Comparison of ENCODE assay signal across 23 mouse cellular contexts in genomic region chr8:11564721-11565120, GRCm38 (mm10).
"Had no signal": no experiment of that assay in that cellular context is flagged by ENCODE, and none has a peak within 500 bp of the region (broad histone marks: within the 10 kb centered on the region; RNA-seq: fewer than 3 reads in every experiment).

No protein-coding gene starts in this region.

- ATAC-seq: hindbrain, embryonic 16.5 days; inflammation-experienced regulatory T-cells, adult 6 months; intestine, embryonic 15.5 days; intestine, postnatal 0 days; liver, embryonic 12.5 days had no signal

- H3K9me3 ChIP-seq: heart, embryonic 15.5 days; hindbrain, embryonic 12.5 days; intestine, embryonic 15.5 days; limb, embryonic 13.5 days; limb, embryonic 15.5 days; liver, embryonic 12.5 days had no signal

- H3K27me3 ChIP-seq: heart, embryonic 15.5 days; hindbrain, embryonic 12.5 days; intestine, embryonic 15.5 days; limb, embryonic 13.5 days; limb, embryonic 15.5 days; liver, embryonic 12.5 days had no signal

- DNase-seq: gastrocnemius, postnatal 14 days; gastrocnemius, postnatal 36 days; heart, adult 2 months; heart, postnatal 4 days; kidney, adult 18-20 months; kidney, adult 8-10 months; kidney, postnatal 10 days; kidney, postnatal 25 days; kidney, postnatal 4 days had no signal

- H3K27ac ChIP-seq: heart, adult 2 months; heart, embryonic 15.5 days; hindbrain, embryonic 10.5 days; hindbrain, embryonic 12.5 days; hindbrain, embryonic 14.5 days; intestine, embryonic 15.5 days; layer of hippocampus, adult 2 months; left cerebral cortex, adult 2 months; limb, embryonic 13.5 days; limb, embryonic 15.5 days; liver, embryonic 12.5 days had no signal

- H3K4me2 ChIP-seq: heart, embryonic 11.5 days; heart, embryonic 15.5 days; hindbrain, embryonic 12.5 days; hindbrain, embryonic 14.5 days; intestine, embryonic 15.5 days; limb, embryonic 13.5 days; limb, embryonic 15.5 days; liver, embryonic 12.5 days had no signal

- H3K4me3 ChIP-seq: heart, adult 2 months; heart, embryonic 15.5 days; hindbrain, embryonic 10.5 days; hindbrain, embryonic 12.5 days; intestine, embryonic 15.5 days; layer of hippocampus, adult 2 months; left cerebral cortex, adult 2 months; limb, embryonic 13.5 days; limb, embryonic 15.5 days; liver, embryonic 12.5 days had no signal

- H3K4me1 ChIP-seq: intestine, embryonic 15.5 days had no signal

- H3K9ac ChIP-seq: heart, embryonic 15.5 days; hindbrain, embryonic 12.5 days; hindbrain, embryonic 14.5 days; intestine, embryonic 15.5 days; limb, embryonic 13.5 days; limb, embryonic 15.5 days; liver, embryonic 12.5 days had no signal
